Mouse (Mus musculus) frontal cortex, postnatal 25 days (tissue): ENCODE results near the gene Ppp1r10.
A peak's percentile ranks its signal among the peaks of the same experiment; 100 is the strongest.
"Not testable (repeated sequence)": the region's sequence is repeated elsewhere in the genome, so short reads cannot be mapped to it uniquely, and the experiment has no call there.

Experiments
- DNase-seq, 2 experiments: peaks; one replicate each; pipeline ENCODE4 v3.0.0; 2022; ENCODE audit warnings: low spot score in 2 of 2

Gene Ppp1r10

DNA sequence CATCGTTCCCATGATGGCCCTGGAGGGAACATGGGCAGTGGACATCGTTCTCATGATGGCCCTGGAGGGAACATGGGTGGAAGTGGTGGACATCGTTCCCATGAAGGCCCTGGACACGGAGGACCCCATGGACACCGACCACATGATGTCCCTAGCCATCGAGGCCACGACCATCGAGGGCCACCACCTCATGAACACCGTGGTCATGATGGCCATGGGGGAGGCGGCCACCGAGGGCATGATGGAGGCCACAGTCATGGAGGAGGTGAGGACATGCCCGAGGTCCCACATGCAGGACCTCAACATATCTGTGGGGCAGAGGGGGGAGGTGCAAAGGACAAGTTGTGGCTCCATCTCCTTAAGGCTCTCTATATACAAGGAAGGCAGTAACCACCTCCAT is 14.4 kb downstream of the Ppp1r10 start:
- no peak for DNase-seq

DNA sequence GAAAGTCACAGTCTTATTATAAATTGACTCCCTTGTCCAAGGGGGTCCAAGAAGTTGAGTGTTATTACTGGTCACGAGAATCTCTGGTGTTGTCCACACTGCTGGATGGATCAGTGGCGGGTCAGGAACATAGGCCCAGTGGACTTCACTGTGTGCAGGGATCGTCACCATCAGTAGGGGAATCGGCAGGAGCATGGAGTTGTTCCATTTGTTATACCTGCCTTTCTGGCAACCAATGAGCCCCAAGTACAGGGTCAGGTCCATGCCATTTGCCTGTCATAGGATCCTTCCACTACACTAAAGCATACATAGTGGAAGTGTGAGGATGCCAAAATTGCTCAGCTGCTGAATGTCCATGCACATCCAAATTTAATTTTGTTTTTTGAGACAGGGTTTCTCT is 16.4 kb downstream of the Ppp1r10 start:
- no peak for DNase-seq

DNA sequence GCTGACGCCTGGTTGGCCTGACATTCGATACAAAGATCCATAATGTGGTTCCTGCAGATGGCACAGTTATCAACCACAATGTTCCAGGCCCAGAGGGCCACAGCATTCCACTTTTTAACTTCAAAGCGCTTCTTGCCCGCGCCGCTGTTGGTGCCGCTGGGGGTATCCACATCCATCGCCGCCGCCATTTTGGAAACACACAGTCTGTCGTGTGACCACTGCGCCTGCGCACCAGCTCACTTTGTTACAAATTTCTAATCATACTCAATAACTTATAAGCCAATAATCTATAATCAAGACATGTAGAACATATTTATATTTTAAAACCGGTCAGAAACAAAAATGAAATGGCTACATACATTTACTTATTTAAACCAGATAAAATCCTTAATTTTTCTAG is 19.5 kb downstream of the Ppp1r10 start:
- not testable (repeated sequence) for DNase-seq

DNA sequence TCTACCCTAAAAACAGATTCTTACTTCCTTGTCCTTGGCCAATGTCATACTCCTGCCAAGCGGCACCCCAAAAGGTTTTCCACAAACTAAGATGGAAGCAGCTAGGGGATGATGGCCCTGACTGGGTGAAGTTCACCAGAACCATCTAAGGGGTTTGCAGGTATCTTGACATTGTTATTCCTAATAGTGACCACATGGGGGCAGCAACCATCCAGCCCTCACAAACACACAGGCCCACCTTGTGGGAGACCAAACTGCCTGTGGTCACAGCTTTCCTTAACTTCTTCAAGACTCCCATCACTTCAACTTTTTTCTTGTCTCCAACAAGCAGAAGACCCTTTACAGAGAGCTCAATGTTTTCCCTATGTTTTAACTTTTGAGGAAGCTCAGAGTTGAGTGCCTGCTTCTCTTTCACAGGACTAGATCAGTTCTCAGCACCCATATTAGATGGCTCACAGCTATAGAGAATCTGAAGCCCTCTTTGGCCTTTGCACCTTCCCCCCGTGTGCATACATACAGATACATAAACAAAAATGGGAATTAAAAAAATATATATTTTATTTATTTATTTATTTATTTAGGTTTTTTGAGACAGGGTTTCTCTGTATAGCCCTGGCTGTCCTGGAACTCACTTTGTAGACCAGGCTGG is 21.6 kb downstream of the Ppp1r10 start:
- no peak for DNase-seq

DNA sequence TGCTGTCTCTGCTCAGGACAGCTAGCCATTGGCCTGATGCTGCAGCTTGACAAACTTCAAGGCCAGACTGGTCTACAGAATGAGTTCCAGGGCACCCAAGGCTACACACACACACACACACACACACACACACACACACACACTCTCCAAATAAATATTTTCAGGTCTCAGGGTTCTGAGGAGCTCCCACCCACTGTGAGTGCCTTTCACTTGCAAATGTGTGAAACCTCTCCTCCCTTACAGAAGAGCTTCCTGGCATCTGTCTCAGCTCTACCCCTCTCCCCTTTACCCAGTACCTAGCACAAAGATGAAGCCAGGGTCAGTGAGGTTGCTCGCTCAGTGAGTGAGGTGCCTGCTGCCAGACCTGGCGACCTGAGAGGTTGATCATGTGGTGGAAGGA is 22.9 kb downstream of the Ppp1r10 start:
- DNase-seq, result no peak

DNA sequence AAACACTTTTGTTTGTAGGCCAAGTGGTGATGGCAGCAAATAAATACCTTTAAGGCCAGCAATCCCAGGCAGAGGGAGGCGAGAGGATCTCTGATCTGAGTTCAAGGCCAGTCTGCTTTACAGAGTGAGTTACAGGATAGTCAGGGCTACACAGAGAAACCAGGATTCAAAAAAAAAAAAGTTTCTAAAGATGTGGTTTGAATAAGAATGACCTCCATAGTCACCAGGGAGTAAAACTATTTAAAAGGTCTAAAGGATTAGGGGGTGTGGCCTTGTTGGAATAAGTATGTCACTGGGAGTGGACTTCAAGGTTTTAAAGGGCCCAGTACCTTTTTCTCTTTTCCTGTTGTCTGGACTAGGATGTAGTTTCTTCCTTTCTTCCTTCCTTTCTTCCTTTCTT is 23.7 kb downstream of the Ppp1r10 start:
- DNase-seq, result no peak

DNA sequence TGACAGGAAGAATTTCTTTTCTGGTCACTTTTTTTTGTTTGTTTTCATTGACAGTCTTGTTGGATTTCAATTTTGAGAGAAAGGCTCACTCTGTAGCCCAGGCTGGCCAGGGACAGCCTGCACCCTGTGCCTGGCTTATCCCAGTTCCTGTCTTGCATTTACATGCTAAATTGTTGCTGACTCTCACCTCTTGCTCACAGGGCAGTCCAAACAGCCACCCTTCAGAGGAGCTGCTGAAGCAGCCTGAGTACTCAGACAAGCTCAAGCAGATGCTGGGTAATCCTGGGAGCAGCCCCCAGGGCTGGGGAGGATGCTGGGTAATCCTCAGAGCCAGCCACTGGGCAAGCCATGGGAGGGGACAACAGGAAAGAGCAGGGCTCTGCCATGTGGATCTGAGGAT is 34.7 kb downstream of the Ppp1r10 start:
- not testable (repeated sequence) for DNase-seq

DNA sequence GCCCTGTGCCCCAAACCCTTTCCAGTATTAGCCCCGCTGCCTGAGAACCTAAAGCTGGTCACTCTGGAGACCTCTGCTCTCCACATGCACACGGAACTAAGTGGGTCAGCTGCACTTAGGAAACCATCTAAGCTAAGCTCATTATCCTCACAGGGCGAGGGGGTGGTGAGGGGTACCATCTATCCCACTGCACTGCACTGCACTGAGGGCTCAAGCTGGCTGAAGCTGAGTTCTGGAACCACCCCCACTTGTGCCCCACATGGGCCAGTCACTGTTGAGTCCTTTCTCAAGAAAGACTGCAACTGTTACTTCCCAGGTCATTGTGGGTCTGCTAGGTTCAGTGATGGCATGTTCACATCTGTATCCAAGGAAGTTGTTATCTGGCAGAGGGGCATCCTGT is 36.3 kb downstream of the Ppp1r10 start:
- not testable (repeated sequence) for DNase-seq

DNA sequence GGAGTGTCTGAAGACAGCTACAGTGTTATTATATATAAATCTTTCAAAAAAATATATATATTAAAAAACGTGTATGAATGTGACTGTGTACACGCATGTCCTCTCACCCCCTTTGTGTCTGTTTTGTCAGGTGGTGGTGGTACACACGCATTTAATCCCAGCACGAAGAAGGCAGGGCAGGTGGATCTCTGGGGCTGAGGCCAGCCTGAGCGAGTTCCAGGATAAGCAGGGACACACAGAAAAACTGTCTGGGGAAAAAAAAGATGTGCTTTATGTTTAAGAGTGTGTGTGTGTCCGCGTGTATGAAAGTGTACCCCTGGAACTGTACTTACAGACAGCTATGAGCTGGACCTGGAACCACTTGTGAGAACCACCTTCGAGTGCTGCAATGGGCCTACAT is 38.4 kb downstream of the Ppp1r10 start:
- no peak for DNase-seq

DNA sequence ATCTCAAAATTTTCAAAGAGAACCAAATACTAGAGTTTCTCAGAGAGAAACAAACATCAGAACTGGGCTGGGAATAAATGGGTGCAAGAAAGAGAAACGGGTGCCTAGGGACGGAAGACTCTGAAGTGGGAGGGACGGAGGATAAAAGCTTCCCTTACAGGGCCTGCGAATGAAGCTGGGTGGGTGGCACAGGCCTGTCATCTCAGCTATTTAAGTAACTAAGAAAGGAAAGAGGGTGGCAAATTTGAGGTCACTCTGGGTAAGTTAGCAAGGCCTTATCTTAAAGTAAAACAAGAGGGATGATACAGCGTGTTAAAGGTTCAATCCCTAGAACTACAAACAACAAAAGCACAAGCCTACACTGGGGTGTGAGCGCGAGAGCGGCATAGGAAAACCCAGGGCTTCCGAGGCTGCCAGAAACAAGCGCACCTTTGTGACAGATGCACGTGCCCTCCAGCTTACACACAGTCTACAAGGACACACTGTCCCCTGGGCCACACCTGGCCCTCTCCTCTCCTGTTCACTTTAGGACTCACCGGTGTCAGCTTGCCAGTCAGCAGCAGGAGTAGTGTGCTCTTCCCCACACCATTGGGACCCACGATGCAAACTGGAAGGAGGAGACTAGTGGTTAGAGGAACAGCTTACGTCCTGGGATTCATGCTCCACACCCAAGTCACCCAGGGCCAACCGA is 42.4 kb downstream of the Ppp1r10 start:
- no peak for DNase-seq

DNA sequence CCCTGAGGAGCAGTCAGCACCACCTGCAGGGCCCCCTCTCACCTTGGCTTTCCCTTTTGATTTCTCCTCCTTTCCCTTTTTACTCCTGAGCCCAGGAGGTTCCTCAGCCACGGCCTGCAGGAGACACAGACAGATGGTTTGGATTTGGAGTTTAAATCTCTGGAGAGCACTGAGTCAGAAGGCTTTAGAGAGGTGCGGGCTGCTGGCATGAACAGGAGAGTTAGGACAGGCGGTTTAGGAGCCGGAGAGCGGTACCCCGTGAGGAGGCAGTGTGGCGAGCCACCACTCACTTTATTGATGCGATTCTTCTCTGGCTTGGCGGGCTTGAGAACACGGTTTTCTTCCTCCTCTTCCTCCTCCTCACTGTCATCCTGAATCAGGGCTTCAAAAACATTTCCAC is 47.0 kb downstream of the Ppp1r10 start:
- DNase-seq, result no peak

DNA sequence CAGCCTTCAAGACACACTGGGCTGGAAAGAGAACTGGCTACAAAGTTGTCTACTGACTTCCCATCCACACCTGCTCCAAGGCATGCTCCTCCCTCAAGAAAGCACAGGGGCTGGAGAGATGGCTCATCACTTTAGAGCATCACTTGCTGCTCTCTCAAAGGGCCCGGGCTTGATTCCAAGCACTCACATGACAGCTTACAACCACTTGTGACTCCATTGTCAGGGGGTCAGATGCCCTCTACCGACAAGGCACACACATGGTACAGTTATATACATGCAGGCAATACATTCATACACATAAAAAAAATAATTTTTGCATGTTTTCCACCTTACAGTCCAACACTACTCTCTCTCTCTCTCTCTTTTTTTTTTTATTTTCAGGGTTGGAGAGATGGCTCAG is 51.4 kb downstream of the Ppp1r10 start:
- DNase-seq, result no peak

DNA sequence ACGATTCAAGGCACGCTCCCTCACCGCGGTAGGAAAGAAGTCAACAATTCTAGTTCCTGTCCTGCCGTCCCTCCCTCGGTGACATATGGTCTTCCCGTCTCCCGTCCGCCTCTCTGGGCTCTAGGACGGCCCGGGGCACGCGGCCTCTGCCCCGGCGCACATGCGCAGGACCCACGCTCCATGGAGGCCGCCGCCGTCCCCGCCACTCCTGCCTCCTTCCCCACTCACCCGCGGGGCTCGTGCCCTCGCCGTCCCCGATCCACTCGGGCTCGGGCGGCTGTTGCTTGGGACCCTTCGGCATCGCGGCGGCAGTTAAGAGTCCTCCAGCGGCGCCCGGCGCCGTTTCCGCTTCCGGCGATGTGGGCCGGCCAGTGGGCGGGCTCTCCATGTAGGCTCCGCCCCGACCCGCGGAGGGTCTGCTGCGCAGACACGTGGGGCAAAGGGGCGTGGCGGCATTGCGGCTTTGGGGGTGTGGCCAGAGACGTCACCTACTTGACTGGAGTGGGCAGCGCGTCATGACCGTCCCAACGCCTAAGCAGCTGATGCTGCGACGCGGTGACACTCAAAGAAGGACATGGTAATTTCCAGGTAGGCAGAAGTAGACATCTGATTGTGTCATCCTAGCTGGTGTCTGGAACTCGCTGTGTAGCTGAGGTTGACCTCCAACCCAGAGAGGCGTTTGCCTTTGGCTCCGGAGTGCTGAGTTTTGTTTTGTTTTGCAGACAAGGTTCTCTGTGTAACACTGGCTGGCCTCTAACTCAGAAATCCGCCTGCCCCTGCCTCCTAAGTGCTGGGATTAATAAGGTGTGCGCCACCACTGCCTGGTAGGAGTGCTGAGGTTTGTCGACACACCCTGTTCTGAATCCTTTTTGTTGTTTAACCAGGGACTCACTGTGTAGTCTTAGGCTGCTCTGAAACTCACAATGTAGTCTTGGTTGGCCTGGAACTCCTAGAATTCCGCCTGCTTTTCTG is 53.5 kb downstream of the Ppp1r10 start, which contains the start of gene Abcf1:
Abcf1 (minus strand) TSS at position 344 of the 972 bp plus-strand sequence.
- peak; percentile 92 to 98 for DNase-seq

DNA sequence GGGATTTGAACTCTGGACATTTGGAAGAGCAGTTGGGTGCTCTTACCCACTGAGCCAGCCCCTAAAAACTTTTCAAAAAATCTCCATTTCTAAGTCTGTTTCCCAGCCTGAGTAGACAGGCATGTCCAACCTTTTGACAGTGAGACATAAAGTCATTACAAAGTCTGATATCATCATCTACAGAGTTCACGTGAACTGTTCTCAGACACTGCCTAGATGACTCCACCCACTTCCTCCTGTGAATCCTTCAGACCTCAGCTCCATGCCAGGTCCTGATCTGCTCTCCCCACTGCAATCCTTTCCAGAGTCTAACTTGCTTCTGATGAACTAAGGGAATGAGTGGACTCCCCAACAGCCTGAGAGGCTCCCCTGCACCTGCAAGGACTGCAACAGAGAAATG is 55.9 kb downstream of the Ppp1r10 start:
- DNase-seq, result no peak

DNA sequence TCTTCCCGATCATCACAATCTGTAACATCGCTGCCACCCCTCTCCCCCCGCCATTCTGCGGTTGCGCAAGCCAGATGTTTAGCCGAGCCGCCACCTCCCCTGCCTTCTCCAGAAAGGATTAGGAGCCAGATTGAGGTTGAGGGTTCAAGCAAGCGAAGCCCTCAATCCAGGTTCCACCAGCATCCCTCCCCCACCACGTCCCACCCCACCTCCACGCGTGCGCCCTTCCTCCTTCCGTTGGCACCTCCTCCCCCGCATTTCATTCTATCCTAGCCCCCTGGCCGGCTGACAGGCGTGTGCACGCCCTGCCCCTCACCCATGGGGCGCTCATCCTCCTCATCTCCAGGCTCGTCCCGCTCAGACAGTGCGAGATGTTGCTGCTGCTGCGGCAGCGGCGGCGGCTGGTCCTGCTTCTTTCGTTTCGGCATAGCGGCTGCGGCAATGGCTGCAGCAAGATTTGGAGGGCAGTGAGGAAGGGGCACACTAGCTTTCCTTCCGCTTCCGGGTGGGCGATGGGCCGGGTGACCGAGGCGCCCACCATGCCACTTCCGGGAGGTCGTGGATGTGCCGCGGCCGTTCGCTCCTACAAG is 62.7 kb downstream of the Ppp1r10 start:
- peak in 1 of 2 experiments; percentile 89 for DNase-seq

DNA sequence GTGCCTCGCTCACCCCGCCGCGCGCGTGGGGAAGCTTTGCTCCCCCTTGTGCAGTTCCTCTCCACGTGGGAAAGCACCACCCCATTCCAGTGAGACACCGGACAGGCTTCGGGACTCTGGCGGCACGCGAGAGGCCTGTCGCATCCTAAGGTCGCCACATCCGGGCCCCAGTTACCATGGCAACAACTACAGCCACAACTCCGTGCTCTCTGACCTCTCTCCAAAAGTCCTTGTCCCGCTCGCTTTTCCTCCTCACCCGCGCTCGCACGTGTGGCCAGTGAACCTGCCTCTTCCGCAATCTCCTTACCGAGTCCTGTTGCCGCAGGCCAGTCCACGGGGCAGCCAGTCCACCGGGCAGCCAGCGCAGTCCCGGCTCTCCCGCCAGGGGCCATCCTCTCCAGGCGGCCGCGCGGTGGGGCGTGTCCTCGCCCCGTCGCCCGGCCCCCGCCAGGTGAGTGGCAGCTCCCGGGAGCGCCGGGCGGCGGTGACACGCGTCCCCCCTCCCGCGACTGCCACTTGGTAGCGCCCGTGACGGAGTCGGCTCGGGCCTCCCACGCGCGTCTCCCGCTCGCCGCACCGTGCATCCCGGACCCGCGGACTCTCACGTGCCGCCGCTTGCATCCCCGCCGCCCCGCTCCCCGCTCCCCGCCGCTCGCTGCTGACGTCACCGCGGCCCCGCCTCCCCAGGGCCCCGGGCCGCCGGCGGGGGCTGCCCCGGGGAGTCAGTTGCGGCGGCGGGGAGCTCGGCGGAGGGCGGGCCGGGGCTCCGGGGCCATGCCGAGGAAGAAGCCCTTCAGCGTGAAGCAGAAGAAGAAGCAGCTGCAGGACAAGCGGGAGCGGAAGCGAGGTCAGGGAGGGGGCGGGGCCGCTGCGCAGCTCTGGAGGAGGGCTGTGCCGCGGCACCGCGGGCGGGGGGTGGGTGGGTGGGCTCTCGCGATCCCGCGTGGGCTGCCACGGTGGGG is 63.4 kb downstream of the Ppp1r10 start, which contains the start of the genes Gnl1 and Prr3:
Gnl1 (plus strand) TSS at position 451 of the 962 bp plus-strand sequence.
Prr3 (minus strand) TSS at position 836 of the 962 bp plus-strand sequence.
- DNase-seq, result peak; percentile 92 to 94

DNA sequence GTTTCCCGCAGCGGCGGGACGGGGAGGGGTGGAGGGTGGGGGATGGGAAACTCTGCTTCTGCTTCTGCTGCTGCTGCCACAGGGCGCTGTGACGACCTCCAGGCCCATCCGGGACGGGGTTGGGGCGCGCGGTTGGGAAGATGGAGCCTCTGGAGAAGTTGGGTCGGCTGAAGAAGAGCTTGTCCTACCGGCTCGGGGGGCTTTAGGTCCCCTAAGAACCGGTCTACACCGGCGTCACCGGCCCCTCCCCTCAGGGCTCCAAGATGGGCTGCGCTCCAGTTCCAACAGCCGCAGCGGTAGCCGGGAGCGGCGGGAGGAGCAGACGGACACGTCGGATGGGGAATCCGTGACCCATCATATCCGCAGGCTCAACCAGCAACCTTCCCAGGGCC is 64.1 kb downstream of the Ppp1r10 start:
- peak in 1 of 2 experiments; percentile 41 for DNase-seq

DNA sequence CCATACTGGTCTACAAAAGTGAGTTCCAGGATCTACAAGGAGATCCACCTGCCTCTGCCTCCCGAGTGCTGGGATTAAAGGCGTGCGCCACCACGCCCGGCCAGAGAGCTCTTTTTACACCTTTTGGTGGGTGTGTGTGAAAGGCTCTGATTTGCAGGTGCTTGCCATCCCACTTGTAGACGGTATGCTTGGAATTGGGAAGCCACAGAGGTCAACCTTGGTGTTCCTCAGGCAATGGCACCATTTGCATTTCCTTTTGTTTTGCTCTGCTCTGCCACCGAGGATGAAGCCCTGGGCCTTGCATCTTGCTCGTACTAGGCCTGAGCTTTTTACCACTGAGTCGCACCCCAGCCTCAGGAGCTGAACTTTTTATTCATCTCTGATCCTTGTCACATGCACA is 65.5 kb downstream of the Ppp1r10 start:
- DNase-seq, result no peak
